Mouse (Mus musculus) heart, adult 2 months (tissue): ENCODE data around the gene Poldip3.
A peak's percentile ranks its signal among the peaks of the same experiment; 100 is the strongest.

Source experiments
- CTCF ChIP-seq: fragments of 200-600 bp; IDR thresholded peaks from 2 replicates; pipeline ENCODE4 v1.8.1; 2022; ENCODE audit warnings: antibody characterized with exemption, mild to moderate bottlenecking, moderate library complexity
- POLR2A ChIP-seq: fragments of 200-500 bp; IDR thresholded peaks from 2 replicates; pipeline ENCODE4 v1.6.1; 2011; ENCODE audit warnings: mild to moderate bottlenecking, low read depth, low read length, control low read depth; ENCODE audit not compliant: insufficient read depth

DNA sequence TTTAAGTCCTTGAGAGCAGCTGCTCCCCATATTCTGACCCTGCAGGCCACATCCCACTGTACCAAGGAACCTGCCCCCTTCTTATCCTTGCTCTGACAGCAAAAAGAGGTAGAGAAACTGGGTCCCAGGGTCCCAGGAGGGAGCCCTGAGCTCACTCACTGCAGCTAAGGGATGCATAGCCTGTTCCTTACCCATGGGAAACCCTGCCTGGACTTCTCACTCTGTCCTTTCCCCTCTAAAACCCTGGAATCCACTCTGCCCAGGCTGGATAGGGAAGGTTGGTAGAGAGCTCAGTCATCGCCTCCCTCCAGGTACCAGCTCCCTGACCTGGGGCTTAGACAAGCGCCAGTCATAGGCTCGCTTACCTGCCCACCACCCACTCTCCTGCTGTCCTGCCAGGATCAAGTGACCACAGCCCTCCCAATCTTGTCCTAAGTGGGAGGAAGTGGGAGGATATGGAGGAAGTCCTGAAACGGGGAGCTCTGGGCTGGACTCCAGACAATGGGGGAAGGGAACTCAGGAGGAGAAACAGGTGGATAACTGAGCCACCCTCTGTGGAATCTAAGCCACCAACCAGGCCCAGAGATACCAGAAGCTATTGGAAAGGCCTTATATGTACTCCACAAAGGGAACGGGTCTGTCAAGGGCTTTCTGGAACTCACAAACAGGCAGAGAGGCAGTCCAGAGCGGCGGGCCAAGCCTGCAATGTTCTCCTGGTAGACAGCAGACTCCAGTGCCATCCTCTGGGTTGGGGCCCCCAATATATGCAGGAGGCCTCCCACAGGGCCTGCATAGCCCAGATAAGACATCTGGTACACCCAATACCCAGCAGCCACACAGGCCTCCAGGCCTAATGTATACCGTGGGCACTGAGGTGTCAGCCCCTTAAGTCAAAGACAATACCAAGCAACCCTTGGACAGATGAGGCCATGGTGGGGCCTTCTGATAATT lies 20.9 kb upstream of the Poldip3 start:
- TF ChIP-seq CTCF (no peak), POLR2A (peak; percentile 92)
